Mouse (Mus musculus) CD4-positive, CD25-positive, alpha-beta regulatory T cell, adult 4 months (primary cell): ENCODE results near the gene Gm10271. TPM values are rescaled to one million over a fixed set of nuclear protein-coding genes. Genes with fewer than 3 reads are reported as not detected.

ENCODE experiments used
- ATAC-seq: one replicate; pipeline ENCODE4 v1.8.0; 2017
- polyA plus RNA-seq, 2 experiments: library from polyadenylated mRNA; unstranded; fragments of 100-300 nt; shearing (Covaris generic); gene quantifications; one replicate each; pipeline ENCODE4 v1.2.1; 2017

The Gm10271 gene
- polyA plus RNA-seq, result not detected

- ATAC-seq, result no peak
These were observed at the start of gene Gm10271 for GRCm38 (mm10) chr10:116972509-116972908. Gene Gm10271 (minus strand): TSS chr10:116972609.

GRCm38 (mm10) chr10:117021020-117021754 lies 48.8 kb upstream of the Gm10271 start:
- ATAC-seq, result no peak

GRCm38 (mm10) chr10:117018281-117018840 lies 46.0 kb upstream of the Gm10271 start:
- no peak for ATAC-seq

DNA sequence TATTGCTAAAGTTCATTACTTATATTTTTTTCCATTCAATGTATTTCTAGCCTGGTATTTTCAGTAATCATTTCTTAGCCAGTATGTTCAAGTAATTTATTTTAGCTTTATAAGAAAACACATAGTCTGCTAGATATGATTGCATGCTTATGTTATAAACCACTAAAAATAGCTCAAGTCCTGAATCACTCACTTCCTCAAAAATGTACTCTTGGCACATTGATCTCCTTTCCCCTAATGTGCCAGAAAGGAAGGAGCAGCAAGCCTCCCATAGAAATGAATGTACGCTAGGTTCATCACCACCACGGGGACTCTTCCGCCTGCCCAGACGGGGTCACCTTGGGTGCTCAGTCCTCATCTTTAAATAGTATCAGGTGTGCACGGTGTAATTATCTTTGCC lies 42.2 kb upstream of the Gm10271 start:
- no peak for ATAC-seq

DNA sequence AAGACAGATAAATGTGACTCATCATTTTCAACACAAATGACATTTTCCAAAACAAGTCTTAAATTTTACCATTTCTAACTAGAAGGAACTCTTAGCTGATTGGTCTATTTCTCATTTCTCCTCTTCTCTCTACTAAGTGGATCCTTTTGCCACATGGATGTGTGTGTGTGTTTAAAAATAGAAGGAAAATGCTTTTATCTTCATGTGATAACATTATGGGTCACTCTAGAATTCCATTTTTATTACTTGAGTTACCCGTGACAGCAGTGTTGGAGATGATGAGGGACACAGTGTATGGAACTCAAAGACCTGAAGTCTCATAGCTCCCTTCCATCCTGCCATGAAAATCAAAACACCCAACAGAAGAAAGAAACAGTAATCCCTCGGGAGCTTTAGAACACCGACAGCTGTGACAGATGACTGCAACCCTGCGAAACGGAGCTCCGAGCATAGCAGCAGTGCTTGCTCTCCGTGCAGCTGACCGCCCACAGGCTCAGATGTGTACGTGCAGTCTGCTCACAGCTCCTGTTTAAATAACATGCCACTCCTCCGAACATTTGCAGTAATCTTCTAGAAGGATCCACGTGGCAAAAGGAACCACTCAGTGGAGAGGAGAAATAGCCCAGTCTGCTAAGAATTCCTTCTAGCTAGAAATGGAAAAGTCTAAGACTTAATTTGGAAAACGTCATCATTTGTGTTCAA lies 41.4 kb upstream of the Gm10271 start:
- no peak for ATAC-seq

DNA sequence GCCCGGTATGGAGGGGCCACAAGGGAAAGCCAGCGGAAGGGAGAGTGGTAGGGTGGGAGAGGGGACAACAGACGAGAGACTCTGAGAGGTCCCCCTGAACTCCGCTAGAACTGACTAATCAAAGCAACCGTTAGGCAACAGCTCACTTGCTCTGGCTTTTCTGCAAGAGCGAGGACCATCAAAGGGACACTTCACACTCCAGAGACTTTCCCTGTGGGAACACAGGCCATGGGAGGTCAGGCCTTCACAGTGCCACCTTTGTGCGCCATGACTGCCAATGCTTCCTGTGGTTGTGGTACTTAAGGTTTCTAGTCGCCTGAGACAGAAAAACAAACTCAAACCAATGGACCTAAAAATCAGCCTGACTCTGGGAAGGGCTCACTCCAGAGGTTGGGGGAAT lies 38.6 kb upstream of the Gm10271 start:
- no peak for ATAC-seq

DNA sequence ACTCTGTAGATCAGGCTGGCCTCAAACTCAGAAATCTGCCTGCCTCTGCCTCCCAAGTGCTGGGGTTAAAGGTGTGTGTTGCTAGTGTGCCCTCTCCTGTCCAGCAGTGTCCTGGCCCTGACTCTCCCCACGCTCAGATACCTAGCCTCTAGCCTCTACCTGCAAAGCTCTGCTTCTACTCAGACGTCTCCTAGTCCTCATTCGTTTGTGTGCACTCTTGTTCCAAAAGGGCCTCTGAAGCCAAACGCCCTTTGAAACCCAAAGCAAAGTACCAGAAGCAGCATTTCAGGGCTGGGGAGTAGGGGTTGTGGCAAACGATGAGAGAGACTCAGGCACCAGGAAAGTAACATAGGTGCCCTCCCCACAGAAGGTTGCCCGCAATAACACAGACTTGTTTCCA lies 37.3 kb upstream of the Gm10271 start:
- no peak for ATAC-seq

- ATAC-seq, result no peak
These were observed 33.5 kb upstream of the Gm10271 start for GRCm38 (mm10) chr10:117005707-117006464.

DNA sequence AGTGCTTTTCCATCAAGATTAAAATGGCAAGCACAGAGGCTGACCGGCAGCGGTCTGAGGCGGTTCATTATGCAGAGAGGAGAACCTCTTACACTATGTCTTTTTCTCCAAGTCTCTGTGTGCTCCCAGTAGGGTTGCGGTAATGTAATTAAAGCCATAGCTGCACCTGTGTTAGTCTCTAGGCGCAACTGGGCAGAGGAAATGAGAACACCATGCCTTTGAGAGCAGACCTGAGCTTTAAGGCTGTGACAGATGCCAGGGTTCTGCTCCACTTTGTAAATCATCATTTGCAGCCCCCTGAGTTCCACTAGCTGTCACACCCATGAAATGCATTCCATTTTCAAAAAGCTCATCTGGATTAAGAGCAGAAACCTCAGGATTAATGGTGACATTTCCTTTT lies 32.3 kb upstream of the Gm10271 start:
- no peak for ATAC-seq

DNA sequence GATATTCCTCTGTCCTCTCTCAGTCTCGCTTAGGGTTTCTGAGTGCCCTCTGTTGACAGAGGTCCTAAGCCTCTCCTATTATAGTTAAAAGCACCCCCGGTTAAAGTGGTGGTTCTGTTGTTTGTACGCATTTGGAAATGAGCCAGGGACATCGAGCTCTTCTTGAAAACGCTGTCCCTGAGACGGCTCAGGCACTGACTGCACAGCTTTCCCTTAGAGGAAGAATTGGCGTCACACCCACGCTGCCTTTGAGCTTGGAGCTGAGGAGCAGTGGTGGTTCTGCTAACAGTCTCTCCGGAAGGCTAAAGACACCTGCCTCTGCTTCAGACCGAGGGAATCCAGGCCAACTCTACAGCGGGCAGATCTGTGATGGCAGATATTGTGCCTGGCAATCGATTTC lies 28.6 kb upstream of the Gm10271 start:
- ATAC-seq, result no peak

DNA sequence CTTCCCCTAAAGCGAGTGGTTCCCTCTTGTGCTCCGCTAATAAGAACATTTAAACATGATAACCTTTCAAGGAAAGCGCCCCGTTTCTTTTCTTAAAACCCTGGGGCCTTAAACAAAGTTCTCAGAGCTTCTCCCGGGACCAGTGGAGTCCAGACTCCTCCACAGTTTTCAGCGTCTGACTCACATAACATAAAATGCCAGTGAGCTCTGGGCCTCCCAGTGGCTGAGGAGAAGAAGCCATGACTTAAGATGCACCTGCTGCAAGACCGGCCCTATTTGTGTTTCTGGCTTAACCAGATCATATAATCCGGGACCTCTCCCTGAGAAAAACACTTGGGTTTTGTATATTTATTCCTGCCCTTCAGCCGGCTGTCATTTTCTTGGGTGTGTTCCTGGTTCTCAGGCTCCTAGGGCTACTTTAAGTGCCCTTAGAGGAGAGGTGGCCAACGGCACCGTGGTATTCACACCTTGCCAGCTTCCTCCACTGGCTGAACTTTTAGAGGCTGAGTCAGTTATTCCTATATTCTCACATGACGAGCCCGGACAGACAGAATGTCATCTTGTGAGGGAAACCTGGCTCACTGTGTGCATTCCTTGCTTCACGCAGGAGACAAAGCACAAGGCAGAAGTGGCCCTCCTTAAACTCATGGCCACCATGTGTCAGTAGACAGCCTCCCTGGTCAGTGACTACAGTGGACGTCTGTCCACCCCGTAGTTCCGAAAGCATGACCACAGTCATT lies 26.5 kb upstream of the Gm10271 start:
- ATAC-seq, result no peak

- ATAC-seq, result no peak
These were observed 23.8 kb upstream of the Gm10271 start for GRCm38 (mm10) chr10:116996236-116996600.

DNA sequence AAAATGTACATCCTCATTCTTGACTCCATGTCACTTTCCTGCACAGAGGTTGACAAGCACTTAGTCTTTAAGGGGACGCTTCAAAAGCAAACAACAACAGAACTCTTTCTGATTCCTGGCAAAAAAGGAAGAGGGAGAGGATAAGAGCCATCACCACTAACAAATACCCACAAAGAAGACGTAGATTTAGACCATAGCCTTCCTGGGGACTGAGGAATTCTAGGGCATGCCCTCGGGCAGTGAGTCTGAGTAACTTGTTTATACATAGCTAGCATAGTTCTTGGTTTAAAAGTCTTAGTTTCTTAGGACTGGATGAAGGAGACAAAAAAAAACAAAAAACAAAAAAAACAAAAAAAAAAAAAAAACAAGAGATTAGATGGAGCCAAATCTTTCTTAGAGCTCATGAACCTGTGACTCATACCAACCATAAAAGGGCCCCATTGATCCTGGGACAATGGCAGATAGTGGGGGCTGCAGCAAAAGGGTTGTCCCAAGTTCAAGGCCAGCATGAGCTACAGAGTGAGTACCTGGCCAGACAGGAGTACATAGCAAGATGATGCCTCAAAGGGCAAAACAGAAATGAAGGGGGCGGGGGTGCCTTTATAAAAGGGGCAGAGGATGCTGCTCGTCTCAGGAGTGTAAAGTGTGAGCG lies 23.3 kb upstream of the Gm10271 start:
- ATAC-seq, result no peak

DNA sequence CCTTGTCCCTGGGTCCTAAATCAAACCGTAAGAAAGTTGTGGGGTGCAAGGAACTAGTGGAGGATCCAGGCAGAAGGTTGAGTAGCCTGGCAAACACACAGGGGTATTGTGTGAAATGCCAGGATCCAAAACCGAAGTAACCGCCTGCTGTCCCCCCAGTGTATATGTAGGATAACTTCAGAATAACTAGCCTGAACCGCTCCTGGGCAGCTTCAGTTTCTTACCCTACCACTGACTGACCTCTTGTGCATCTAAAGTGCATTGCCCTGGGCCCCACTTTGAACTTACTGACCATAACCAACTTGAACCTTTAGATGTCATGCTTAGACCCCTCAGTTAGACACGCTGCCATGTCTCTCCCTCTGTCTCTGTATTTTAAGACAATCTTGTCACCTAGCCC lies 22.8 kb upstream of the Gm10271 start:
- ATAC-seq, result no peak

DNA sequence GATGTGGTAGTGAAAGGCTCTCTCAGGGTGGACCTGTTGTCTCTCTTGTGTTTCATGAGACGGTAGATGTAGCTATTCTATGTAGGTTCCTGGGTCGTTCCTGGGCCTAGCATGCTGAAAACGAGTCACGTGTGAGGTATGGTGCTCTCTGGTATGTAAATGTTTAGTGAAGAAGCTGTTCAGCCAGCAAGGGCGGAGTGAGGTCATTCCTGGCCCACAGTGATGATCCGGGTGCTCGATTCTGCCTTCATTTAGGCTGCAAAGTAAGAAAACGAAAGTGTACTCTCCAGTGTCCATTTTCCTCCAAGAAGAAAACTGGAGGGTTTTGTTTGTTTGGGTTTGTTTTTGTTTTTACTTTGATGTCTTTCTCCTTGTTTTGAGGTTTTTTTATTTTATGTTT lies 21.6 kb upstream of the Gm10271 start:
- ATAC-seq, result no peak

GRCm38 (mm10) chr10:116986264-116987082 lies 14.1 kb upstream of the Gm10271 start, which contains the start of gene Best3:
Gene Best3 (plus strand): TSS chr10:116986314.
- no peak for ATAC-seq

- no peak for ATAC-seq
These were observed 12.4 kb upstream of the Gm10271 start for GRCm38 (mm10) chr10:116984836-116985235.

DNA sequence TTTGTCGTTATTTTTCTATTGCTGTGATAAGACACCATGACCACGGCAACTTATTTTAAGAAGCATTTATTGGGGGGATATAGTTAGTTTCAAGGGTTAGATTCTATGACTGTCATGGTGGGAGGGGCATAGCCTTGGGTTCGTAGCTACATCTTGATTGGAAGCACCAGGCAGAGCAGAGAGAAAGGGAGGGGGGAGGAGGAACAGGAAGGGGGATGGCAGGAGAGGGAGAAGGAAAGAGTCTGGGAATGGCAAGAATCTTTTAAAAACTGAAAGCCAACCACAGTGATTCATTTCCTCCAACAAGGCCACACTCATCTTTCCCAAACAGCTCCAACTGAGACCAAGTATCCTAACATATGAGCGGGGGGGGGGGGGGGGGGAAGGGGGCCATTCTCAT lies 10.1 kb upstream of the Gm10271 start:
- no peak for ATAC-seq

- peak; percentile 51 for ATAC-seq
These were observed 8.5 kb upstream of the Gm10271 start for GRCm38 (mm10) chr10:116980888-116981287.

GRCm38 (mm10) chr10:116980273-116980672 lies 7.9 kb upstream of the Gm10271 start:
- ATAC-seq, result no peak

DNA sequence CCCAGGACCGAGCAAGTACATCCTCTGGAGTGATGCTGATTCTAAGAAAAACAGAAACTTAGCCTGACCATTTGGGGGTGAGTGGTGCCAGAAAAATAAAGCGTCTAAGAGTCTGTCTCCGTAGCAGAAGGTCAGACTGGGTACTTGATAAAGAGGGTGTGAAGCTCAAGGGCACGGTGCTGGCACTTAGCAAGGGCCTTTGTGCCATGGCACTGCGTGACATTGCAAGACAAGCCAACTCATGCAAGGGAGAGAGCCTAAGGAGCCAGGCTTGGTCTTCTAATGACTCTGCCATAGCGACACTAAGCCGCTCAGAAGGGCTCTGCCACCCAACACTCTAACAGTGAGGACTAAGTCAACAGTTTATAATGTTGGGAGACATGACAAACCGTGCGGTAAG lies 6.4 kb upstream of the Gm10271 start:
- ATAC-seq, result no peak
